Mouse (Mus musculus): ENCODE results near the gene Syncrip. TPM values are rescaled to one million over a fixed set of nuclear protein-coding genes. Genes with fewer than 3 reads are reported as not detected.
"Not testable (repeated sequence)": the region's sequence is repeated elsewhere in the genome, so short reads cannot be mapped to it uniquely, and the experiment has no call there.

The Syncrip gene
- total RNA-seq (2014; rRNA removed), result 55.0 and 59.5 TPM in 2 replicates
- polyA plus RNA-seq (2015; fragmentation: Nextera tagmentation; extraction: Ambion mirVana), result 70.0 and 72.4 TPM in 2 replicates

DNA sequence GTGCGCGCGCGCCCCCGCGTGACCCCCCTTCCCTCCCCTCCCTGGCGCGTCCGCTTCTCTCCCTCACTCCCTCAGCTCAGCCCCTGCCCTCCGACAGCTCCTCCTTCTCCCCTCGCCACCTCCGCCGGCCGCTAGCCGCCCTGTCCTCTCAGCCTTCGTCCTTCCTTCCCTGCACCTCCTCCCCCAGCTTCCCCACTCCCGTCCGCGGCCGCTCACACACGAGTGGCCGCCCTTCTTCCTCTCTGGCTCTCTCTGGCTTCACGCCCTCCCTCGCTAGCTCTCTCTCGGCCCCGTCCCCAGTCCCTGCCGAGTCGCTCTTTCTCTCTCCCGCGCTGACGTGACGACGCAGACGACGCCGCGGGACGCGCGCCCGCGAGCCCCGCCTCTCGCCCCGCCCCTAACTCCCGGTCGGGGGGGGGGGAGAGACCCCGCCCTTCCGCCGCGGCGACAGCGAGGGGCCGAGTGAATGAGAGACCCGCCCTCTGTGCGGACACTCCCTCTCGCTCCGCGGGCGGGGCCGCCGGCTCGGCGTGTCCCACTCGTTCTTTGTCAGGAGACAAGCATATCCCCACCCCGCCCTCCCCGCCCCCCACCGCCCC, at the start of gene Syncrip:
Gene Syncrip (minus strand): TSS at position 345 of the 599 bp plus-strand sequence.
- not testable (repeated sequence) for H3K36me3 ChIP-seq (ENCODE audit: insufficient read depth, low read length); H3K27me3 ChIP-seq (ENCODE audit: insufficient read depth, low read length); H3K9me3 ChIP-seq (ENCODE audit: low read length); H3K4me1 ChIP-seq (ENCODE audit: insufficient read depth, low read length)
- ATAC-seq, result peak; percentile 95
- peak within 1 kb of the TSS; percentile 82 for H3K9ac ChIP-seq (replicated peaks; ENCODE audit: low read length)
- WGBS, result 2% methylated on average over 44 of the region's 68 CpGs
- H3K4me3 ChIP-seq (ENCODE audit: low read length), result peak within 1 kb of the TSS; percentile 89
- H3K27ac ChIP-seq, result peak within 1 kb of the TSS; percentile 99
- peak; percentile 97 for DNase-seq (ENCODE audit: low spot score)
- H3K4me2 ChIP-seq (ENCODE audit: low read depth, low read length), result peak within 1 kb of the TSS; percentile 85

DNA sequence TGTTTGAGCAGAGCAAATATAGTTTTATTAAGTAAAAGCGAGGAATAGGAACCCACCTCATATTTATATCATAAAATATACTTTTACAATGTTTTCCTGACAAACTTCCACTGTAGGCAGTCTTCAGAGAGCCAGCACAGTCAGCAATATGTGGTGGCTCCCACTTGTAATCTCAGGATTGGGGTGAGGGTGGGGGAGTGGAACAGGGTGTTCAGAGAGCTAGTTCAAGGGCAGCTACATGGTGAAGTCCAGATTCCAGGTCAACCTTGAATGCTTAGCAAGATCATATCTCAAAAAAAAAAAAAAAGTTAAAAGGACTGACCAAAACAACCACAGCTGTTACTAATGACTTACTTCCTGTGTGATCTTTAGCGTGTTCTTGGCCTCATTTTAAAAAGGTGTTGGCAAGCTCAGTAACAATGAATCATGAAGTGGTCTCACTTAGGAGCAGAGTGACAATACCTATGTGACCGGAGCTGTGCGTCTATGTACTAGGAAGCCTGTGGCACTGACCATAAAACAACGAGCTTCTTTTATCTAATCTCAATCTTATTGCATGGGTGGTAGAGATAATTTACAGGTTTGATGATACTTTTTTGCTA, 47.7 kb upstream of the Syncrip start:
- no peak overlapping the region for H3K4me2 ChIP-seq (ENCODE audit: low read depth, low read length)

DNA sequence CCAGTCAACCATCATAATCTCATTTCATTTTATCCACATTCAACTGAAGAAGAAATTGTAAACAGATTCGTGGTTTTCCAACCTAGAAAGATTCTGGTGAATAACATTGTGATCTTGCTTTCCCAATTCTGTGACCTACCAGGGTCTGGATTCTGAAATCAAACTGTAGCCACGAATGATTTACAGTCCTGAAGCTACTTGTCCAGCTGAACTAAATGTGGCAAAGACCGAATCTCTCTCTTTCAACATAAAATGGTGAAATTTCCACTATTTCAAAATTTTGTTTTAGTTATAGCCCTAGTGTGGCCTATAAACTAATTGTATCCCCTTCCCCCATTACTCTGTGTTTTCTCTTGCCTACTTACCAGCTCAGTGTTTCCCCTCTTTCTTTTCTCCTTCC, 47.2 kb upstream of the Syncrip start:
- no peak for ATAC-seq
- no peak overlapping the region for H3K4me2 ChIP-seq (ENCODE audit: low read depth, low read length)
- H3K4me1 ChIP-seq (ENCODE audit: insufficient read depth, low read length), result no peaks in the 10 kb centered on the region
- no peak for TF ChIP-seq CTCF (IDR thresholded peaks at IDR 0.05; ENCODE audit: low read depth)
- WGBS, result 82% methylated on average over 3 of the region's 3 CpGs
- H3K27ac ChIP-seq, result no peak overlapping the region
- no peak for DNase-seq (ENCODE audit: low spot score)
- H3K27me3 ChIP-seq (ENCODE audit: insufficient read depth, low read length), result no peaks in the 10 kb centered on the region
- H3K4me3 ChIP-seq (ENCODE audit: low read length), result no peak overlapping the region
- no peaks in the 10 kb centered on the region for H3K36me3 ChIP-seq (ENCODE audit: insufficient read depth, low read length)
- H3K9ac ChIP-seq (replicated peaks; ENCODE audit: low read length), result no peak overlapping the region
- no peaks in the 10 kb centered on the region for H3K9me3 ChIP-seq (ENCODE audit: low read length)

More for the DNA sequence above, 47.7 kb upstream of the Syncrip start:
- Histone ChIP-seq H3K9ac (replicated peaks; ENCODE audit: low read length) (no peak overlapping the region), H3K4me3 (ENCODE audit: low read length) (no peak overlapping the region), H3K9me3 (ENCODE audit: low read length) (no peaks in the 10 kb centered on the region), H3K36me3 (ENCODE audit: insufficient read depth, low read length) (no peaks in the 10 kb centered on the region), H3K27ac (no peak overlapping the region), H3K27me3 (ENCODE audit: insufficient read depth, low read length) (no peaks in the 10 kb centered on the region), H3K4me1 (ENCODE audit: insufficient read depth, low read length) (no peaks in the 10 kb centered on the region)
- no peak for DNase-seq (ENCODE audit: low spot score)
- 86% methylated on average over 5 of the region's 5 CpGs for WGBS
- no peak for ATAC-seq
- TF ChIP-seq CTCF (IDR thresholded peaks at IDR 0.05; ENCODE audit: low read depth), result no peak

DNA sequence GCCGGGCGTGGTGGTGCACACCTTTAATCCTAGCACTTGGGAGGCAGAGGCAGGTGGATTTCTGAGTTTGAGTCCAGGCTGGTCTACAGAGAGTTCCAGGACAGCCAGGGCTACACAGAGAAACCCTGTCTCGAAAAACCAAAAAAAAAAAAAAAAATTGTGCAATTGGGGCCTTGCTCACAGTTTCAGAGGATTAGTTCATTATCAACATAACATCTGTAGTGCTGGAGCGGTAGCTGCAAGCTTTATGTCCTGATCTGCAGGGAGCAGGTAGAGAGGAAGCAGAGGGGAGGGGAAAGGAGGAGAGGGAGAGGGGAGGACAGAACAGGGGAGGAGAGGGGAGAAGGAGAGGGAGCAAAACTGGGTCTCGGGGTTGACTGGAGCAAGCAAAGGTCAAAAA, 46.4 kb upstream of the Syncrip start:
- Histone ChIP-seq H3K4me3 (ENCODE audit: low read length) (no peak overlapping the region), H3K27ac (no peak overlapping the region), H3K9ac (replicated peaks; ENCODE audit: low read length) (no peak overlapping the region), H3K4me1 (ENCODE audit: insufficient read depth, low read length) (no peaks in the 10 kb centered on the region), H3K4me2 (ENCODE audit: low read depth, low read length) (no peak overlapping the region), H3K27me3 (ENCODE audit: insufficient read depth, low read length) (no peaks in the 10 kb centered on the region), H3K36me3 (ENCODE audit: insufficient read depth, low read length) (no peaks in the 10 kb centered on the region), H3K9me3 (ENCODE audit: low read length) (no peaks in the 10 kb centered on the region)
- no peak for TF ChIP-seq CTCF (IDR thresholded peaks at IDR 0.05; ENCODE audit: low read depth)
- ATAC-seq (no peak), DNase-seq (ENCODE audit: low spot score) (no peak)
- 78% methylated on average over 5 of the region's 5 CpGs for WGBS

DNA sequence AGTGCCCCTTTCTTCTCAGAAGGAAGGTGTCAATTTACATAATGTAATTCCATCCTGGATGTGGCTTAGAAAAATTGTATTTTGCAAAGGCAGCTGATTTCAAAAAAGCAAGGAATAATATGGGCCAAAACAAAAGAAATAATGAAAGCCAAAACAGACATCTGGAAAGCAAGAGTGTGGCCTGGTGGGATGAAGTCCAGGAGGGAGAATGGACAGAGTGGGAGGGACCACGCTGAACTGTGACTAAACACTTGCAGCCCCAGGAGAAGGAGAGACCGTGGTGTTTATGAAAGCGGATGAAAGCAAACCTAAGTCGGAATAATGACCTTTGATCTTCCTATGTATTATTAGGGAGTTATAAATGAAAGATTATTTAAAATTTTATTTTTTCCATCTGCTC, 45.6 kb upstream of the Syncrip start:
- no peak for ATAC-seq
- 78% methylated on average over 4 of the region's 4 CpGs for WGBS

DNA sequence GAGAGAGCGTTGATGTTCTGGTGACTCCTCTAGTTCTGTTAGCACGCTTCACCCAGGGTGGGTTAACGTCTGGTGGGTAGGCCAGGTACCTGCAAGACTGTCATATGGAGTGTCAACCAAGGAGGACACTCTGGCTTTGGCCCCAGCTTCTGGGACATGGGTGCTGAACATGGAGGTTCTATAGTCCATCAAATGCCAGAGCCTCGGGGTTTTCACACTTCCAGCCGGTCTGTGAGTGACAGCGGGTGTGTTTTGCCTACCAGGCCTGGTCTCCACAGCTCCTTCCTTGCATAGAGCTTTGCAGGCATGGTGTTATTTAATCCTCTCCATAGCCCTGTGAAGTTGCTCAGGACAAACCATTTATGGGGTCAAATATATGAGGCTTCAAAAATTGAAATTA, 43.0 kb upstream of the Syncrip start:
- Histone ChIP-seq H3K27me3 (ENCODE audit: insufficient read depth, low read length) (no peaks in the 10 kb centered on the region), H3K4me3 (ENCODE audit: low read length) (no peak overlapping the region), H3K4me2 (ENCODE audit: low read depth, low read length) (no peak overlapping the region), H3K9me3 (ENCODE audit: low read length) (no peaks in the 10 kb centered on the region), H3K27ac (no peak overlapping the region), H3K9ac (replicated peaks; ENCODE audit: low read length) (no peak overlapping the region), H3K36me3 (ENCODE audit: insufficient read depth, low read length) (peaks cover 1% of the 10 kb centered on the region; the same call in 1 of the 2 replicates), H3K4me1 (ENCODE audit: insufficient read depth, low read length) (no peaks in the 10 kb centered on the region)
- 87% methylated on average over 6 of the region's 6 CpGs for WGBS
- DNase-seq (ENCODE audit: low spot score), result no peak
- ATAC-seq, result no peak
- TF ChIP-seq CTCF (IDR thresholded peaks at IDR 0.05; ENCODE audit: low read depth), result no peak

More for the DNA sequence above, 45.6 kb upstream of the Syncrip start:
- no peak overlapping the region for H3K4me3 ChIP-seq (ENCODE audit: low read length)
- no peak overlapping the region for H3K9ac ChIP-seq (replicated peaks; ENCODE audit: low read length)
- TF ChIP-seq CTCF (IDR thresholded peaks at IDR 0.05; ENCODE audit: low read depth), result no peak
- H3K27ac ChIP-seq, result no peak overlapping the region
- H3K27me3 ChIP-seq (ENCODE audit: insufficient read depth, low read length), result no peaks in the 10 kb centered on the region
- no peaks in the 10 kb centered on the region for H3K4me1 ChIP-seq (ENCODE audit: insufficient read depth, low read length)
- H3K36me3 ChIP-seq (ENCODE audit: insufficient read depth, low read length), result no peaks in the 10 kb centered on the region
- DNase-seq (ENCODE audit: low spot score), result no peak
- H3K4me2 ChIP-seq (ENCODE audit: low read depth, low read length), result no peak overlapping the region
- H3K9me3 ChIP-seq (ENCODE audit: low read length), result no peaks in the 10 kb centered on the region

DNA sequence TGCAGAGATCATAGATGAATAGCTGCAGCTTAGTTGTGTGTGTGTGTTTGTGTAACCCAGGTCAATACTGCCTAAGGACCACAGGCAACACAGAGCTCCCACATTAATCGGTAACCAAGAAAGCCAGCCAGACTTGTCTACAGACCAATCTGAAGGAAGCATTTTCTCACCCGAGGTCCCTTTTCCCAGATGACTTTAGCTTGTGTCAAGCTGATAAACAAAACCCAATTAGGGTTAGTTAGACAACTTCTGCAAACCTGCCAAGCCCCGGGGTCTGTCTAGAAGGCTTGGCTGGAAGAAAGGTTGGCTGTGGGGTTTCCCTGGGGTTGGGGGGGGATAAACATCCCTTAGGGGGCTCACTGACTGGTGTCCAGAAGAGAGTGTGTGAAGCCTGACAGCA, 42.4 kb upstream of the Syncrip start:
- no peak for TF ChIP-seq CTCF (IDR thresholded peaks at IDR 0.05; ENCODE audit: low read depth)
- WGBS, result 77% methylated on average over 3 of the region's 3 CpGs
- Histone ChIP-seq H3K27ac (no peak overlapping the region), H3K4me1 (ENCODE audit: insufficient read depth, low read length) (no peaks in the 10 kb centered on the region), H3K4me2 (ENCODE audit: low read depth, low read length) (no peak overlapping the region), H3K9me3 (ENCODE audit: low read length) (no peaks in the 10 kb centered on the region), H3K27me3 (ENCODE audit: insufficient read depth, low read length) (no peaks in the 10 kb centered on the region), H3K36me3 (ENCODE audit: insufficient read depth, low read length) (peaks cover 5% of the 10 kb centered on the region; the same call in 1 of the 2 replicates), H3K4me3 (ENCODE audit: low read length) (no peak overlapping the region), H3K9ac (replicated peaks; ENCODE audit: low read length) (no peak overlapping the region)
- DNase-seq (ENCODE audit: low spot score) (no peak), ATAC-seq (no peak)
